Mouse (Mus musculus) forebrain, postnatal 0 days (tissue): Measurements from ENCODE around the gene Jdp2. TPM values are rescaled to one million over a fixed set of nuclear protein-coding genes. Genes with fewer than 3 reads are reported as not detected.

Source experiments
- ATAC-seq: fragments of 200-750 bp; cut with Nextera tagmentation; 2 replicates; pipeline ENCODE4 v1.8.0; 2017; ENCODE audit warnings: mild to moderate bottlenecking, moderate library complexity
- DNase-seq: peaks from one replicate; pipeline ENCODE4 v3.0.0-alpha.2; 2015
- H3K27ac ChIP-seq: fragments of 300-500 bp; sonication (generic); 2 replicates; pipeline ENCODE4 v1.5.1; 2014; ENCODE audit warnings: low read depth, mild to moderate bottlenecking, antibody characterized with exemption, low read length, moderate library complexity, mixed read lengths
- H3K27me3 ChIP-seq: fragments of 300-500 bp; sonication (generic); 2 replicates; pipeline ENCODE4 v1.6.1; 2014; ENCODE audit warnings: mild to moderate bottlenecking, low read length, mixed read lengths; ENCODE audit not compliant: insufficient read depth
- H3K36me3 ChIP-seq: fragments of 300-500 bp; sonication (generic); 2 replicates; pipeline ENCODE4 v1.6.1; 2014; ENCODE audit warnings: mild to moderate bottlenecking, moderate library complexity; ENCODE audit not compliant: insufficient read depth
- H3K4me1 ChIP-seq: fragments of 300-500 bp; sonication (generic); 2 replicates; pipeline ENCODE4 v1.6.1; 2014; ENCODE audit warnings: antibody characterized with exemption; ENCODE audit not compliant: insufficient read depth
- H3K4me2 ChIP-seq: fragments of 300-500 bp; sonication (generic); 2 replicates; pipeline ENCODE4 v1.6.1; 2014; ENCODE audit warnings: low read depth, mild to moderate bottlenecking, moderate library complexity
- H3K4me3 ChIP-seq: fragments of 300-500 bp; sonication (generic); 2 replicates; pipeline ENCODE4 v1.5.1; 2014; ENCODE audit warnings: low read depth, low read length, mixed read lengths
- H3K9ac ChIP-seq: fragments of 300-500 bp; sonication (generic); 2 replicates; pipeline ENCODE4 v1.6.1; 2014; ENCODE audit warnings: mild to moderate bottlenecking
- H3K9me3 ChIP-seq: fragments of 300-500 bp; sonication (generic); 2 replicates; pipeline ENCODE4 v1.6.1; 2016; ENCODE audit warnings: low read length
- CTCF ChIP-seq: sonication (generic); IDR thresholded peaks from 2 replicates; pipeline ENCODE4 v1.5.1; 2016; ENCODE audit warnings: antibody characterized with exemption, control low read depth, low read depth
- WGBS: fragments of 180-500 bp; shearing (Covaris S2); extraction: QIAGEN DNeasy Blood & Tissue Kit; methylation state at CpG from one replicate; pipeline ENCODE4 v1.1.7; 2014; 5-methylcytosine and 5-hydroxymethylcytosine counted together
- polyA plus RNA-seq: library from polyadenylated mRNA; unstranded; fragments of >200 nt; fragmentation: Nextera tagmentation; extraction: Ambion mirVana; gene quantifications from 2 replicates; pipeline ENCODE4 v1.2.1, GENCODE M21; 2015
- total RNA-seq: library from RNA; depleted of rRNA; stranded (reverse); fragments of >200 nt; gene quantifications from 2 replicates; pipeline ENCODE4 v1.2.3, GENCODE M21; 2014

Jdp2 gene
- total and polyA plus RNA-seq, 2 experiments from 2014 or later: 0.24 to 10.4 TPM

DNA sequence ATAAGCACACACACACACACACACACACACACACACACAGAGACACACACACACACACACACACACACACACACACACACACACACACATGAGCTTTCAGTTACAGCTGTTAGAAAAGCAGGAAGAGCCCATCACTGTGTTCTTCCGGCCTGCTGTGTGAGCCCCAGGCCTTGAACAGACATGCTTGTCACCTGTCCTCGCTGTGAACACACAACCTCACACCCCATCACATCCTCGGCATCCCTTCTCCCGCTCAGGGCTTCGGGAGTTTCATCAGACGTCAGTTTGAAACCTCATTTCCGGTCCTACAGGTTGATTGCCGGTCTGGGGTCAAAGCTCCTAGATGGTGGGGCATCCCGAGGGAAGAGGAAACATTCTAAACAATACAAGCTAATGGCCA, 39.1 kb downstream of the Jdp2 start:
- 91% methylated on average over 9 of the region's 9 CpGs for WGBS
- DNase-seq: no peak
- Histone ChIP-seq H3K4me3 (no peak overlapping the region), H3K36me3 (peaks cover 7% of the 10 kb centered on the region; the same call in 1 of the 2 replicates), H3K9ac (no peak overlapping the region), H3K27me3 (no peaks in the 10 kb centered on the region), H3K9me3 (no peaks in the 10 kb centered on the region), H3K27ac (no peak overlapping the region), H3K4me1 (no peaks in the 10 kb centered on the region), H3K4me2 (no peak overlapping the region)
- no peak for ATAC-seq
- TF ChIP-seq CTCF: no peak

DNA sequence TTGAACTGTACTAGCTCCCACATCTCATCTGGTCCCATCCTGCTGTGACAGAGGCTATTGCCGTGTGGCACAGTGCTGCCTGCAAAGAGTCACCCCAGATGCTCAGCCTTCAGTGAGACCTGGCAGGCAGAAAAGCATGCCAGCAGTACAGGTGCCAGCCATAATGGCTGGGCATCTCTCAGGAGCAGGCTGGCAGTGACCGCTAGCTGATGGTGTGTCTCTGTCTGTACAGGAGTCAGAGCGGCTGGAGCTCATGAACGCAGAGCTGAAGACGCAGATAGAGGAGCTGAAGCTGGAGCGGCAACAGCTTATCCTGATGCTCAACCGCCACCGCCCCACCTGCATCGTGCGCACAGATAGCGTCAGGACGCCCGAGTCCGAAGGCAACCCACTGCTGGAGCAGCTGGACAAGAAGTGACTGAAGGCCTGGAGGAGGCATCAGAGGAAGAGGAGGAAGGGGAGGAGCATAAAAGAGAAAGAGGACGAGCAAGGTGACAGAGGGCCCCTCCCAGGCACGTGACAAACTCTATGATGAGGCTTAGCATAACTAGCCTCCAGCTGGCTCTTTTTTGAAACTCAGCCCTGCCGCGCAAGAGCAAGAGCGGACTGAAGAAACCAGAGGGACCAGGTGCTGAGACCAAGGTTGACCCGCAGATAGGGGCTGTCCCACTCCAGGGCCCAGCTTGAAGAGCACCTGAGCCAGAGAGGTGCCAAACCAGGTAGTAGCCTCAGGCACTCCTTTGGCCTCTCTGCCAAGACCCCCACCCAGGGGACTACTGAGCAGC, 39.9 kb downstream of the Jdp2 start:
- ATAC-seq (no peak), DNase-seq (no peak)
- no peak overlapping the region for H3K9ac ChIP-seq
- no peaks in the 10 kb centered on the region for H3K4me1 ChIP-seq
- TF ChIP-seq CTCF: no peak
- whole genome bisulfite sequencing: 80% methylated on average over 20 of the region's 20 CpGs
- peaks cover 7% of the 10 kb centered on the region; the same call in 1 of the 2 replicates for H3K36me3 ChIP-seq
- no peaks in the 10 kb centered on the region for H3K9me3 ChIP-seq
- H3K4me2 ChIP-seq: no peak overlapping the region
- H3K27me3 ChIP-seq: no peaks in the 10 kb centered on the region
- no peak overlapping the region for H3K4me3 ChIP-seq
- no peak overlapping the region for H3K27ac ChIP-seq

DNA sequence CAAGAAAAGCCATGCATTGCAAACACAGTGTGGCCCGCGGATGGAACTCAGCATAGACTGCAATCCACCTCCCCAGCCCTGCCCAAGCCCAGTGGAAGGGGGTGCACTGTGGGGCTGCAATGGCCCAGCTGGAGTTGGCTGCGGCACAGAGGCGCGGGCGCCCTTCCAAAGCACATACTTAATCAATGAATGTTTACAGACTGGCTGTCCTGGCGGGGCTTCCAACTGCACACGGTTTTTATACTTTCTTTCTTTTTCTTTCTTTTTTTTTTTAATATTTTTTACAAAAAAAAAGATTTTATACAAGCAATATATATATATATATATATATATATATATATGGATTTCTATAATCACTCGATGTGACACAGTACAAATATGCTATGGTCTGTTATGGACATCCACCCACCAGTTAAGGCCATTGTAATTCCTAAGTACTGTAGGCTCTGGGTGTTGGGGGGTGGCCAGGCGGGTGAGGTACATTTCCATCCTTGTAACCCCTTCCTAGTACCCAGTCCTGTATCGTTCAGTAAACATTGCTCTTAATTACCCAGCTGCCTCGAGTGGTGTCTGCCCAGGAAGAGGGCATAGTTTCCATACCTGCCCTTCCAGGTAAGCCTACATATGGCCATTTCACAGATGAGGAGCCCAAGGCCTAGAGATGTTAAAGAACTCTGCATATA, 40.6 kb downstream of the Jdp2 start:
- Histone ChIP-seq H3K9ac (no peak overlapping the region), H3K36me3 (peaks cover 7% of the 10 kb centered on the region; the same call in 1 of the 2 replicates), H3K4me2 (no peak overlapping the region), H3K4me1 (no peaks in the 10 kb centered on the region), H3K27ac (no peak overlapping the region), H3K9me3 (no peaks in the 10 kb centered on the region), H3K27me3 (no peaks in the 10 kb centered on the region), H3K4me3 (no peak overlapping the region)
- TF ChIP-seq CTCF: no peak
- peak; percentile 55 for DNase-seq
- WGBS: 50% methylated on average over 12 of the region's 12 CpGs
- ATAC-seq: peak; percentile 40

DNA sequence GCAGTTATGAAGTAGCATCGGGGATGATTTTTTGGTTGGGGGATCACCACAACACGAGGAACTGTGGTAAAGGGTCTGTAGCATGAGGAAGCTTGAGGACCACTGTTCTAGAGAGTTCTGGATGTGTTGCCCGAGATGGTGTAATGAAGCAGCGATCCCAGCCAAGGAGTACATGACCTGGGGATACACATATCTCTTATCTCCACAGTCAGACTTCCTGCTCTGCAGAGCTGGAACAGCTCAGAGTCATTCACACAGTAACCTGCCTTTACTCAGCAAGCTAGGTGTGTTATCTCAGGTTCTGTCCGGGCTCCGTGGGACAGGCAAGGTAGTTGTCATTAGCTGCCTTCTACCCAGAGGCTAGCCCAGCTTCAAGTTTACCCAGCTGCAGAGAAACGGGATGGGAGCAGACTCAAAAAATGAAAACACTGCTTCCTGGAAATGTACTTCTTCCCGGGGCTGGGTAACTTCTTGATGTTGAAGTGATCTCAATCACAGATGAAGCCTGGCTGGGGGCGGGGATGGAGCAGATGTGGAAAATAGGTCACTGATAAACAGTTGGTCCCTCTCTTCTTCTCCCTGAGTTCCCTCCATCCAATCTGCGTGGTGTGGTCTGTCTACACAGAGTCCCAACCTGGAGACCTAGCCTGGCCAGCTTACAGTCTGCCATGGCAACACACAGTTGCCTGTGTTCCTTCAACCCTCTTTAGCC, 42.2 kb downstream of the Jdp2 start:
- H3K27ac ChIP-seq: no peak overlapping the region
- WGBS: 87% methylated on average over 10 of the region's 10 CpGs

DNA sequence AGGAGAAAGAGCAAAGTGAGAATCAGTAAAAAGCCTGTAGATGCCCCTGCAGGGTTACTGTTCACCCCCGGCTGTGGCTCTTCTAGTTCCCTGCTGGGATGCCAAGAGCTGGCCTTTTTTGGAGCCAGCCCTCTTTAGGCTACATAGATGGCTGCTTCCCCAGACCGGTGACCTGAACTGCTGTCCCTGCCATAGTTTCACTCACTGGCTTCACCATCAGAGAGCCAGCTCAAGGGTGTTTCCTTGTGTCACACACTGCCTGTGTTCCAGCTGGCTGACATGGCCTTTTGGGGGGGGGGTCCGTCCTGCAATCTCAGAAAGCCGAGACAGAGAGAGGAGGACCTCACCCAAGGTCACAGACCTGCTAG, 42.7 kb downstream of the Jdp2 start:
- Histone ChIP-seq H3K27ac (no peak overlapping the region), H3K36me3 (peaks cover 7% of the 10 kb centered on the region; the same call in 1 of the 2 replicates), H3K27me3 (no peaks in the 10 kb centered on the region), H3K9me3 (no peaks in the 10 kb centered on the region), H3K4me2 (no peak overlapping the region), H3K9ac (no peak overlapping the region), H3K4me1 (no peaks in the 10 kb centered on the region), H3K4me3 (no peak overlapping the region)
- peak; percentile 2 for DNase-seq
- 55% methylated on average over 4 of the region's 4 CpGs for WGBS
- ATAC-seq: no peak
- TF ChIP-seq CTCF: no peak

More for the DNA sequence above, 42.2 kb downstream of the Jdp2 start:
- ATAC-seq: no peak
- no peak for TF ChIP-seq CTCF
- Histone ChIP-seq H3K4me2 (no peak overlapping the region), H3K9ac (no peak overlapping the region), H3K4me1 (no peaks in the 10 kb centered on the region), H3K36me3 (peaks cover 7% of the 10 kb centered on the region; the same call in 1 of the 2 replicates), H3K27me3 (no peaks in the 10 kb centered on the region), H3K4me3 (no peak overlapping the region), H3K9me3 (no peaks in the 10 kb centered on the region)
- DNase-seq: no peak

DNA sequence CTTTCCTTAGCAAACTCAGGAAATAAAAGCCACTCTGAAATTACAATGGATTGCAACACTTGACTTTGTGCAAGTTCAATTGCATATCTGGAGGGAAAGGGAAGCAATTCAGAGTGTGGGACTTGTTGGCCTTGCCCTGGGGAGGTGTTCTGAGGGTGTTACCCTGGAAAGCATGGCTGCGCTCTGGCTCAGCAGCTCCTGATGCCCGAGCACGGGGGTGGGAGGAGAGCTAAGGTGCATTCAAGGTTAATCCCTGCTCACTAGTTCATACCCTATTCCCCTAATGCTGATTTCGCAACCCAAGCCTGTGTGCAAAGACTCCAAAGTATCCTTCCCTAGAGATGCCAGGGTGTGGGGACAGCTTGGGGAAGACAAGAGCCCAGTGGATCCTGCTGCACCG, 44.9 kb downstream of the Jdp2 start:
- no peak overlapping the region for H3K4me2 ChIP-seq

More for the DNA sequence above, 44.9 kb downstream of the Jdp2 start:
- Histone ChIP-seq H3K27ac (no peak overlapping the region), H3K27me3 (no peaks in the 10 kb centered on the region), H3K4me3 (no peak overlapping the region), H3K4me1 (no peaks in the 10 kb centered on the region), H3K9ac (no peak overlapping the region), H3K9me3 (no peaks in the 10 kb centered on the region), H3K36me3 (peaks cover 6% of the 10 kb centered on the region; the same call in 1 of the 2 replicates)
- no peak for TF ChIP-seq CTCF
- DNase-seq: no peak
- no peak for ATAC-seq
- 70% methylated on average over 5 of the region's 5 CpGs for WGBS
